Mouse (Mus musculus) spleen, embryonic (tissue): ENCODE measurements at regions not wholly inside any gene's neighbourhood (a gene's known extent, or its start where the extent isn't known, plus 50 kb on each side); places are given as distances from the start of the nearest gene placed in this dataset.

ENCODE experiments used
- CTCF ChIA-PET: fragments of 350-600 bp; sonication (Branson Sonifier 250); formaldehyde crosslinking; loops from one replicate; lab custom pipeline; 2022; lab: Charles Lee

GRCm38 (mm10) chr2:180854349-180855004, 66.3 kb downstream of the Ythdf1 start:
- CTCF ChIA-PET: interaction anchor here (0.7 kb wide), 1 partner anchor 853 kb away, joined by 7 read pairs; no protein-coding TSS in a partner anchor

GRCm38 (mm10) chr2:180847497-180847896, 70.8 kb upstream of the Bhlhe23 start:
- CTCF ChIA-PET: no interaction called here

- CTCF ChIA-PET: no interaction called here
These were observed 68.3 kb upstream of the Bhlhe23 start for GRCm38 (mm10) chr2:180845011-180845410.

GRCm38 (mm10) chr2:180843669-180844068, 67.0 kb upstream of the Bhlhe23 start:
- CTCF ChIA-PET: no interaction called here

- CTCF ChIA-PET: no interaction called here
These were observed 62.4 kb upstream of the Bhlhe23 start for GRCm38 (mm10) chr2:180839126-180839525.

GRCm38 (mm10) chr2:180837996-180838395, 61.3 kb upstream of the Bhlhe23 start:
- CTCF ChIA-PET: no interaction called here

GRCm38 (mm10) chr2:180837318-180837920, 60.7 kb upstream of the Bhlhe23 start:
- CTCF ChIA-PET: no interaction called here

- CTCF ChIA-PET: no interaction called here
These were observed 59.4 kb upstream of the Bhlhe23 start for GRCm38 (mm10) chr2:180835936-180836602.

- CTCF ChIA-PET: no interaction called here
These were observed 56.0 kb upstream of the Bhlhe23 start for GRCm38 (mm10) chr2:180832711-180833110.

- CTCF ChIA-PET: no interaction called here
These were observed 53.9 kb upstream of the Bhlhe23 start for GRCm38 (mm10) chr2:180830607-180831006.

- CTCF ChIA-PET: no interaction called here
These were observed 51.4 kb upstream of the Bhlhe23 start for GRCm38 (mm10) chr2:180828086-180828485.

GRCm38 (mm10) chr2:180826742-180827141, 50.0 kb upstream of the Bhlhe23 start:
- CTCF ChIA-PET: no interaction called here
